Mouse (Mus musculus): ENCODE measurements at regions not wholly inside any gene's neighbourhood (a gene's known extent, or its start where the extent isn't known, plus 50 kb on each side); places are given as distances from the start of the nearest gene placed in this dataset.
"Not testable (repeated sequence)": the region's sequence is repeated elsewhere in the genome, so short reads cannot be mapped to it uniquely, and the experiment has no call there.

DNA sequence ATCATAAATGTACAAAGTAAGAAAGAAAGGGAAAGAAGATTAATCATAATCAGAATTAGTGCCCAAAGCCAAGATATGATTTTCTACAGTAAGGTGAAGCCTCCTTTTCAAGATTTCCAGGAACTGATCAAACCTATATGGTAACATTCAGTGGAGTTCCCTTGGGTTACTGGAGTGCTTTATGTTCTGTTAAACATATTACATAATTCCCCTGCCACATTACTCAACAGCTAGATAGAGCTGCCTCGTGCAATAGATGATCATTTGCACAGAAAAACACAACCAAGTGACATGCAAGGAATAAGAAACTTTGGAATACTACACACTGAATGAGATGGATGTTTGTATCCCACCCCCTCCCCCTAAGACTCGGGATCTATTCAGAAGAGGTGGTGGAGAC lies 168.0 kb upstream of the Gm10306 start:
- DNase-seq (ENCODE audit: low spot score in 2 of 2) = no peak

DNA sequence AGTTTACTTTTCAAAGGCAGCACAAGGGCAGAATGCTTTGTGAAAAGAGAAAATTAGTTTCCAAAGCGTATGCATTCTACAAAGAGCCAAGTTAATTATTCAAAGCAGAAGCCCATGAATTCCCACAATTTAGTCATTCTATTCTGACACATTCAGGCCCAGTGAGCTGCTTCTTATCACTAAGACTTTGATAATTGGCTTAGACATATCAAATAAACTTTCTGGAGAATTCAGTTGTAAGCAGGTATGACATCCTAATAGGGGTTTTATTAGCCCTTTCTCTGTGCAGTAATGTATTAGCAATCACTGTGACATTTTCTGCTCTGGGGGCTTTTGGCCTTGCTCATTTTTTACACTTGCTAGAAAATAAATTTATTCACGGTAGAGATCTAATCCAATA lies 161.9 kb upstream of the Gm10306 start:
- no peak for DNase-seq (ENCODE audit: low spot score in 2 of 2)

DNA sequence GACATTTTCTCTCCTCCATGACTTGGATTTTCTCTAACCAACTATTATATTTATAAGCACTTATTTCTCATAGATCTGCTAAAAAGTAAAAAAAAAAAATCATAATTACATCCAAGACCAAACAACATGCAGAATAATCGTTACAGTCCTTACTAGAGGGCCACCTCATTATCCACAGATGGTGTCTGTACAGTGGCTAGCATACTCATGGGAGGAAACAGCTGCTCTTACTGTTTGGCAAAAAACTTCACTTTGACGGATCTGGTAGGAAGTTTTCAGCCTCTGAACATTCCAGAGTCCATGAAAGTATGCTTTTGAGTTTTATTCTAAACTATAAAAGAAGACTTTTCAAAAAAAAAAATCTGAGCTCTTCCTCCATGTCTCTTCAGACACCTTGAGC lies 159.1 kb upstream of the Gm10306 start:
- DNase-seq (ENCODE audit: low spot score in 2 of 2) = no peak

DNA sequence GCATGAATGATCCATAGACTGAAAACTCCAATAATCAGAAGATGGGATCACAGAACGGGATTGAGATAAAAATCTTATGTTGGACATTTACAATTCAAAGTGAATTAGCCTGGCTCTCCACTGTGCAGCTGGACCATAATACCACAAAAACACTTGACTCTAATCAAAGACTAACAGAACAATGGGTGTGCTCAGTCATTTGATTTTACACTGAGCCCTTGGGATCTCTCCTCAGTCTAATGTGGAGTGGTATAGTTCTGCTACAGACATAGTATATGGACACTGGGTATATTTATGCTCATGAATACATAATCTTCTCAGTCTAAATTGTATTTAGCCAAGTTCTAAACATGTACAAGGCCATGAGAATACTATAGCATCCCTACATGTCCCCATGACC lies 149.4 kb upstream of the Gm10306 start:
- DNase-seq (ENCODE audit: low spot score in 2 of 2) = no peak

DNA sequence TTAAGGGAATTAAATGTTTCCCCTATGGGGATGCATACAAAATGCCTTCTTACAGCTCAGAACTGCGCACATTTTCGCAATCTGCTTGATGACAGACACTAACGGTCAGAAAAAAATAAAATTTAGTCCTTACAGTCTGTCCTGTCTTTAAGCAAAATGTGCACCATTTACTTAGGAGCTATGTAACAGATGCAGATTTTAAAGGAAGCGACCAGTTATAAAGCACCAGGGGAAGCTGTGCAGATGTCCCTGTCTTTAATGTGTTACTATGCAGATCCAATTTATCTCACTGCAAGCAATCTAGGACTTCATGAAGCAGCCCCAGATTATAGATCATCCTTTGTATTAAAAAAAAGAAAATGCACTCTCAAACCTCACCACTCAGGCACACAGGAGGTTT lies 148.8 kb upstream of the Gm10306 start:
- no peak for DNase-seq (ENCODE audit: low spot score in 2 of 2)

DNA sequence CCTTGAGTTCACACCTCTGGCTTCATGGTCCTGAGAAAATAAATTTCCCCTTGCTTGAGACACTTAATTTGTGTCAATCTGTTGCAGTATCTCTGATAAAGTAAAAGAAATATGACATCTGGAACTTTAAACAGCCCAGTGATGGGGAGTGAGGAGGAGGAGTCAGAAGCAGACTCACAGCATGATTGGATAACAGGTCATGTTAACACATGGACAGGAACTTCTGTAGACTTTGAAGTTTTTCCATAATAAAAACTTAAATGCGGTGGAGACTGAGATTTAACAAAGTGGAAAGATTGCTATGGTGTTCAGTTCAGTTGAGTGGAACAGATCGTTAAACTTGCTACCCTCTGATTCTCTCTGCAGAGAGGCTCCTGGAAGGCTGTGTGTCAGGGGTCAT lies 143.7 kb upstream of the Gm10306 start:
- no peak for DNase-seq (ENCODE audit: low spot score in 2 of 2)

DNA sequence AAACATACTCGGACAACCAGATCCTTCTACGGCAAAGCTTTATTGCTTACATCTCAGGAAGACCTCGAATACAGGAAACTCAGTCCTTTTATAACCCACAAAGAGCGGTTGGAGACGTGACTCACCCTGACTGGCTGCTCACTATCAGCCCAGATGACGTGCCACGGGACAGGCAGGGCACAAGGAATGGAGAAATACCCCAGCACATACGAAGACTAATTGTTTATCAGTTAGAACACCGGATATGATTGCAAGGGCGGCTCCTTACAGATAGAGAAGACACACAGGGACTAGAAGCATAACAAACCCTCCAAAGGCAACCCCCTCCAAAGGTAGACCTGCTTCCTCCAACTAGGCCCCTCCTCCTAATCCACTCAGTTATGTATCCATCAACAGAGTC lies 130.8 kb upstream of the Gm10306 start:
- not testable (repeated sequence) for DNase-seq (ENCODE audit: low spot score in 2 of 2)

DNA sequence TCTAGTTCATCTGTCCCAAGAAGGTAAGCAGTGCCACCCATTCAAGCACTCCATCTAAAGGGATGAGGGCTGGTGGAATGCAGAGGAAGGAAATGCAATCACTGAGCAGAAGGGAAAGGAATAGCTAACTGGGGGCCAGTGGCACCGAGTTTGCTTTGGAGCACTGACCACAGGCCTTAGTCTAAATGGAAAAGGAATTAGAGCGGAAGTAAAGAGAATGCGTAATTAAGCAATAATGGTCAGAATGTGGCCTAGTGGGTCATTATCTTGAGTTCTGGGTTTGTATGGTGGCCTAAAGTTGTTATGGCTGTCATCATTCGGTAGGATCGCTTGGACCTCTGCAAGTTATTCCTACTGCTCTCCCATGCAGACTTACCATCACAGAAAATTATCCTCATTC lies 128.8 kb upstream of the Gm10306 start:
- no peak for DNase-seq (ENCODE audit: low spot score in 2 of 2)

DNA sequence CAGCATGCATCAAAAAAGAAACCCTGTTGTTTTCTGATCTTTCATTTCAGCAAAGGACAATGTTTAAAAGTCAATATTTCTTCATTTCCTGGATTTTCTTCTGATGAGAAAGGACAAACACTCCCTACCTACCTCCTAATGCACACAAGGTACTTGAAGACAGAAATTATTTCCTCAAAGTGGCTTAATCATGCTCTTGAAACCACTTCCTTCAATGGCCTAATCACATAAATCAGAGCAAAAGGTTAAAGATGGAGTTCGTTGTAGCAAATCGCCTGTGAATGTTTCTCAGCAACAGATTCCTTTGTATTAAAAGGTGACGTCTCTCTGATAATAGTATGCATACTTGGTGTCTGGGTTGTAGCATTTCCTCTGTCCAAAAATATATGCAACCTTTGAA lies 124.3 kb upstream of the Gm10306 start:
- DNase-seq (ENCODE audit: low spot score in 2 of 2) = no peak

DNA sequence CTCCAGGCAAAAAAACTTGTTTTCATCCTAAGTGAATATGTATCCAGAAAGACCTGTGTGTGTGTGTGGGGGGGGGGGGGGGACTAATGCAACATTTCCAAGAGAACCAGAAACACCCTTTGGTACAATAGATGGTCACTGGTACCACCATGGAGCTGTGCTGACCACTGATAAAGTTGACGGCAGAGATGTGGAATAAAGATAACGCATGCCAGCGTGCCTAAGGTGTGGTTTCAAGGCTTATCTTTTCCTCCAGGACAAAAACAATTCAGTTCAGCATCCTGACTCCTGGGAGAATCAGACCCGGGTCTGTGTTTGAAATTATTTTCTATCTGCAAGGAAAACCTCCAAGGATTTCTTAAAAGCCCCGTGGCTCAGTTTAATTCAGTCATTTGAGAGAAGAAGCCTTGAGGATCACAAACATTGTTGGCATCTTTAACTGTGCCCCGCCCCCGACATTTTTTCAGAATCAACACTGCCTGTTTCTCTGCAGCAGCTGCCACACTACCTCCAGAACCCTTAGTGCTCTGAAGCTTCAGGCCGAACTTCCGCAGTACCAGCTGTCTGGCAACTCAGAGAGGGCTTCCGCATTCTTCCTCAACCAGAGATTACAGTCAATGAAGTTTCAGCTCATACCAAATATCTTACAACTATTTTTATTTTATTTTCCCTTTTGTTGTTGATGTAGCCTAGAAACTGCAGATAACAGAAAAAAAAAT lies 118.5 kb upstream of the Gm10306 start:
- DNase-seq (ENCODE audit: low spot score in 2 of 2) = peak; percentile 9 to 10

DNA sequence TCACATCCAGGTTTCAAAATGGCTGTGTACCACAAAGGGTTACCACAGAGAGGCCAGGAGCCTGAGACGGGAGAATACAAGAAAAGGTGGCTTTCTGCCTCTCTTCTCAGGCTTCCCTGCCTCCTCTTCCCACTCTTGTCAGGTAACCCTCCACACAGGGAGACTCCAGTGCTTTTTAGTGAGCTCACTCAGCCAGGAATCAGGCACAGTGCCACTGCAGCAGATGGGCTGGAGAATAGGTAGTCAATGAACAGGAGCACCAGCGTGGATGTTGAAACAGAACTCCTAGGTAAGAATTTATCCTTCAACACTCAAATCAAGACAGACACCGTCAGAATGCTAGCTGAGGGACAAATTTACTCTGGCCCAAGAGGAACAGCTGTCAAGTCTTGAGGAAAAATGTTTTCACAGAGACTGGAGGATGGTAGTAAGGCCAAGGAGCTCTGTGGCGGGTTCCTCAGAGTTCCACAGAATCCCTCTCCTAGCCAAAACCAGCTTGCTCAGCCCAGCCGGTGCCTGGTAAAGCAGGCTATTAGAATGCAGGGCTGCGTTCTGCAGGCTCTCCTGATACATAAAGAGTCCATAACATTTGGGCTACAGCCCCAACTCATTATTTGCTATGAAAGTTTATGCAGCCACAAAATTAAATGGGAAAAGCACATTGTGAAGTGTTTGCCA lies 117.0 kb upstream of the Gm10306 start:
- peak in 1 of 2 experiments; percentile 14 for DNase-seq (ENCODE audit: low spot score in 2 of 2)

DNA sequence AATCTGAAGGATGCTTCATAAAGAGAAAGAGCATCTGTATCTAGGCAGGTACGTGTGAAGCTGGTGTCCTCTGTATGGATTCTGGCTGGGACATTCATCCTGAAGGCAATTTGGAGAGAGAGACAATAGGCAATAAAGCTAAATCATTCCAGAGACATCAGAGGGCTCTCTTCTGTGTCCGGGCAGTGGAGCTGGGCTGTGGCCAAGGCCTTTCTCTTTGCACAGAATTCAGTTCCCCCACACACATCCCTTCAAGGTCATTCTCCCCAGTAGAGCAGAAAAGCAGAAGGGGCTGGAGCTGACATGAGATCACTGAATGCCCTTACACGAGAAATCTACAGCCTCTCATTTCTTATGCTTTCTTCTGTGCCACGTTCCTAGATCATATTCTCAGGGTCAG lies 109.7 kb upstream of the Gm10306 start:
- no peak for DNase-seq (ENCODE audit: low spot score in 2 of 2)
